Mouse (Mus musculus) C2C12 (cell line): Measurements from ENCODE around the gene Slc26a10.

Source experiments
- CEBPB ChIP-seq: IDR thresholded peaks from one replicate; pipeline ENCODE4 v1.6.1; 2011; ENCODE audit warnings: low read depth, mild to moderate bottlenecking, control low read depth, moderate library complexity
- CTCF ChIP-seq: IDR thresholded peaks from one replicate; pipeline ENCODE4 v1.5.1; 2011; ENCODE audit not compliant: control insufficient read depth, insufficient read depth, insufficient read length
- FOSL1 ChIP-seq: IDR thresholded peaks from one replicate; pipeline ENCODE4 v1.8.0; 2011; ENCODE audit warnings: mild to moderate bottlenecking, low read length; ENCODE audit not compliant: poor library complexity, insufficient read depth, severe bottlenecking
- MAX ChIP-seq: IDR thresholded peaks from one replicate; pipeline ENCODE4 v1.6.1; 2011; ENCODE audit warnings: mild to moderate bottlenecking, control low read depth
- MYOD1 ChIP-seq: IDR thresholded peaks from one replicate; pipeline ENCODE4 v1.6.1; 2011; ENCODE audit warnings: low read depth; ENCODE audit not compliant: control insufficient read depth, insufficient read length
- MYOG ChIP-seq: IDR thresholded peaks from one replicate; pipeline ENCODE4 v1.6.1; 2011; ENCODE audit not compliant: control insufficient read depth, insufficient read length; ENCODE audit errors: extremely low read depth
- USF1 ChIP-seq: IDR thresholded peaks from one replicate; pipeline ENCODE4 v1.6.1; 2011; ENCODE audit warnings: low read depth, mild to moderate bottlenecking, control low read depth, moderate library complexity

DNA sequence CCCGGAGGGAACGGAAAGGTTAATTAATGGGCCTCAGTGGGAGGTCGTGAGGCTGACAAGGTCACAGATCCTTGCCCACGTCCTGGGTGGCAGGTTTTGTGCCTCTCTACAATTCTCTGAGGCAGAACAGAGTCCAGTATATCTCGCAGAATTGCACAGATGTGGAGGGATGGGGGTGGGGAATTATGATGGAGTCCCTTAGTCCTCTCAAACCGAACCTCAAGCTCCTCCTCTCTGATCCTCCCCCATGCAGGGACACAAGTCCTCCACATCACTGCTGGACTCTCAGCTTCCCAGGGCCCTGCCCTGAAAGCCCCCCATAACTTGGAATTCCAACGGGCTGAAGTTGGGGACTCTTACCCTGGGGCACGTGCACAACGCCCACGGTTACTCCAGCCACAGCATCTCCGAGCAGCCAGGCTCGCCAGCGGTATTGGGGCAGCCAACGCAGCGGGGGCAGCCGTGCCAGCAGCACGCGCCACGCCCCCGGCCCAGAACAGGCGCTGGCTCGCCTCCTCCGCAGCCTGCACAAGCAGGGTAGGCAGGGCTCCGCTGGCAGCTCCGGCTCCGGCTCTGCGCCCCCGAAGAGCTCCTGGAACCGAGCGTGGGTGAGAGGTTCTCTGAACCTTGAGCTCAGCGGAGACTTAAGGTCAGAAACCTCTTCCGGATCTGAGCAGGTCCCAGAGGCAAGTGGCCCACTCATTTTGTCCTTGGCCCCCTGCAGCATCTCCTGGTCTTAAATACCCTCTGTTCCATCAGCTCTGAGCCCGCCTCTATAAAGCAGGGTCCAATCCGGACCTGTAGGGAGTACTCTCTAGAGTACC, at the start of gene Slc26a10:
- TF ChIP-seq CTCF (no peak), USF1 (no peak), MYOG (no peak), MAX (no peak), CEBPB (no peak), FOSL1 (no peak), MYOD1 (no peak)
